Comparison of ENCODE assay signal across 13 mouse cellular contexts in genomic region chr10:121468261-121468660, GRCm38 (mm10).
"Had no signal": no experiment of that assay in that cellular context is flagged by ENCODE, and none has a peak within 500 bp of the region (broad histone marks: within the 10 kb centered on the region; RNA-seq: fewer than 3 reads in every experiment).

No protein-coding gene starts in this region.

- DNase-seq: kidney, adult 9 months; kidney, postnatal 10 days; kidney, postnatal 4 days; liver, embryonic 13.5 days; liver, postnatal 0 days; lung, postnatal 36 days; thymus, postnatal 4 days had no signal

- H3K36me3 ChIP-seq: limb, embryonic 15.5 days; liver, embryonic 13.5 days; lung, embryonic 15.5 days; midbrain, embryonic 15.5 days; neural tube, embryonic 12.5 days had no signal

- H3K9me3 ChIP-seq: limb, embryonic 15.5 days; liver, embryonic 13.5 days; lung, embryonic 15.5 days; midbrain, embryonic 15.5 days; neural tube, embryonic 12.5 days had no signal

- H3K27me3 ChIP-seq: limb, embryonic 15.5 days; liver, embryonic 13.5 days; lung, embryonic 15.5 days; midbrain, embryonic 15.5 days; neural tube, embryonic 12.5 days had no signal

- H3K27ac ChIP-seq: left cerebral cortex, adult 2 months; liver, embryonic 13.5 days; lung, embryonic 15.5 days; midbrain, embryonic 15.5 days; neural tube, embryonic 12.5 days; stomach, postnatal 0 days had no signal

- H3K4me2 ChIP-seq: limb, embryonic 15.5 days; midbrain, embryonic 15.5 days; neural tube, embryonic 12.5 days had no signal

- H3K4me3 ChIP-seq: left cerebral cortex, adult 2 months; limb, embryonic 15.5 days; liver, embryonic 13.5 days; lung, embryonic 15.5 days; midbrain, embryonic 15.5 days; neural tube, embryonic 12.5 days had no signal

- H3K9ac ChIP-seq: limb, embryonic 15.5 days; liver, embryonic 13.5 days; liver, postnatal 0 days; lung, embryonic 15.5 days; midbrain, embryonic 15.5 days; neural tube, embryonic 12.5 days had no signal

- ATAC-seq: liver, postnatal 0 days; midbrain, embryonic 15.5 days had no signal
